In genomic region chr6:62367802-62368201, GRCm38 (mm10) we compare ENCODE assay signal across 24 mouse cellular contexts.
"Had no signal": no experiment of that assay in that cellular context is flagged by ENCODE, and none has a peak within 500 bp of the region (broad histone marks: within the 10 kb centered on the region; RNA-seq: fewer than 3 reads in every experiment).

No protein-coding gene starts in this region.

- H3K36me3 ChIP-seq: forebrain, embryonic 15.5 days; hindbrain, embryonic 13.5 days; hindbrain, embryonic 15.5 days; kidney, embryonic 15.5 days; limb, embryonic 13.5 days; limb, embryonic 15.5 days; liver, embryonic 12.5 days had no signal

- H3K4me2 ChIP-seq: forebrain, embryonic 15.5 days; hindbrain, embryonic 13.5 days; hindbrain, embryonic 15.5 days; kidney, embryonic 15.5 days; limb, embryonic 13.5 days; limb, embryonic 15.5 days; liver, embryonic 12.5 days had no signal

- H3K9me3 ChIP-seq: forebrain, embryonic 15.5 days; hindbrain, embryonic 13.5 days; hindbrain, embryonic 15.5 days; kidney, embryonic 15.5 days; limb, embryonic 13.5 days; limb, embryonic 15.5 days; liver, embryonic 12.5 days had no signal

- ATAC-seq: forebrain, embryonic 15.5 days; forebrain, postnatal 0 days; hindbrain, postnatal 0 days; intestine, embryonic 16.5 days; liver, embryonic 12.5 days had no signal

- H3K4me3 ChIP-seq: forebrain, embryonic 15.5 days; hindbrain, embryonic 13.5 days; hindbrain, embryonic 15.5 days; kidney, embryonic 15.5 days; limb, embryonic 13.5 days; limb, embryonic 15.5 days; liver, embryonic 12.5 days had no signal

- H3K4me1 ChIP-seq: forebrain, embryonic 15.5 days; hindbrain, embryonic 13.5 days; hindbrain, embryonic 15.5 days; kidney, embryonic 15.5 days; limb, embryonic 13.5 days; limb, embryonic 15.5 days; liver, embryonic 12.5 days had no signal

- H3K27ac ChIP-seq: forebrain, embryonic 15.5 days; hindbrain, embryonic 13.5 days; hindbrain, embryonic 15.5 days; hindbrain, postnatal 0 days; kidney, embryonic 15.5 days; kidney, postnatal 0 days; limb, embryonic 13.5 days; limb, embryonic 15.5 days; liver, embryonic 12.5 days; liver, embryonic 14.5 days had no signal

- DNase-seq: forebrain, postnatal 0 days; gastrocnemius, postnatal 14 days; gastrocnemius, postnatal 36 days; heart, adult 11 months; kidney, adult 11 months; kidney, adult 2 months; kidney, adult 9 months; kidney, postnatal 14 days; kidney, postnatal 36 days; layer of hippocampus, adult 9-11 months; layer of hippocampus, postnatal 36 days; left cerebral cortex, postnatal 4 days; lung, adult 18-20 months had no signal

- H3K9ac ChIP-seq: forebrain, embryonic 15.5 days; forebrain, postnatal 0 days; hindbrain, embryonic 13.5 days; hindbrain, embryonic 15.5 days; kidney, embryonic 15.5 days; limb, embryonic 13.5 days; limb, embryonic 15.5 days; liver, embryonic 12.5 days; liver, embryonic 14.5 days had no signal

- H3K27me3 ChIP-seq: forebrain, embryonic 15.5 days; hindbrain, embryonic 13.5 days; hindbrain, embryonic 15.5 days; kidney, embryonic 15.5 days; limb, embryonic 13.5 days; limb, embryonic 15.5 days; liver, embryonic 12.5 days had no signal
